Mouse (Mus musculus) kidney, postnatal 10 days (tissue): Measurements from ENCODE around the gene Ubac2.

Experiments
- DNase-seq: peaks from one replicate; pipeline ENCODE4 v3.0.0; 2021; ENCODE audit warnings: mixed read lengths

The Ubac2 gene

DNA sequence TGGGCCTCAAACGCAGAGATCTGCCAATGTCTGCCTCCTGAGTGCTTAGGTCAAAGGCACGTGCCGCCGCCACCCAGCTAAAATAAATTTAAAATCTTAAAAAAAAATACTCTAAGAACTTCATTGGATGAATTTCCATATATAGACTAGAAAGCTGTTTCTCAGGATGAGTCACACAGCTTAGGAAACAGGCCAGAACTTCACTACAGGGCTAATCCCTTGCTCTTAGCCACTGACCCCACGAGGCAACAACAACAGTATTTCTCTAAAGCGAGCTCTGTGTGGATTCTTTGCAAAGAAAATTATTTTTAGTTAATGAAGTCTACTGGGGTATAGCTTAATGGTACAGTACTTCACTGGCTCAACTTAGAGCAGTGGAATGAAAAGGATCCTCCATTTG, 183.0 kb downstream of the Ubac2 start:
- no peak for DNase-seq

DNA sequence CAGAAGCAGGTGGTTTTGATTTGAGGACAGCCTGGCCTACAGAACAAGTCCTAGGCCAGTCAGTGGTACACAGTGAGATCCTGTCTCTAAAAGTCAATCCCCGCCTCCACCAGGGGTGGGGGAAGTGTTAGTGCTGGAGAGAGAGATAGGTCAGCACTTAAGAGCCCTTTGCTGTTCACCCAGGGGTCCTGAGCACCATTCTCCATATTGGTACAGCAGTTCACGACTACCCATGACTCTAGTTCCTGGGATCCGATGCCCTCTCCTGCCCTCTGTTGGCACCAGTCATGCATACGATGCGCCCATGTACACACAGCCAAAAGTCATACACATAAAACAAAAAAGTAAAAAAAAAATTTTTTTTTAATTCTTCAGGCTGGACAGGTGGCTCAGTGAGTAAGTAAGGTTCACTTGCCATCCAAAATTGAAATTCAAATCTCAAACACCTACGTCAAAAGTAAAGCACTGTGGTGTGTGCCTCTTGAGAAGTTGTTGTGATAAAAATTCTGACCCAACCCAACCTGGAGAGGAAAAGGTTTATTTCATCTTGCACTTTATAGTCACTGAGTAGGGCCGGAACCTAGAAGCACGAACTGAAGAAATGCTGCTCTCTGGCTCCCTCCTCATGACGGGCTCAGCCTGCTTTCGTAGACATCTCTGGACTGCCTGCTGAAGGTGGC, 184.1 kb downstream of the Ubac2 start:
- no peak for DNase-seq

DNA sequence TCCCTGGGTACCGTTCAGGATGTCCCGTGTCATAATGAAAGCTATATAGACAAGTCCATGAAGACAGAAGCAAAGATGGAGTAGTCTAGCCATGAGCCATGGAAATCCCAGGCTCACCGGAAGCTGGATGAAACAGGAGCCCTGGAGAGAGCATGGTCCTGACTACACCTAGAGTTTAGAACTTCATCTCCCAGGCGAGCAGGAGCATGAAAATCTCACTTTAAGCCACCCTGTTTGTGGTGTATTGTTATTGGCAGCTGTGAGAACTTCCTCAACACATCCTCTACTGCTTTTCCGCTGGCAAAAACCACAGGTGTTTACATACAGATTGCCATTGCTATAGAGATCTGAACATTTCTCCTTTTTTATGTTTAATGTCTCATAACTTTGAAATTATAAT, 185.2 kb downstream of the Ubac2 start:
- no peak for DNase-seq

DNA sequence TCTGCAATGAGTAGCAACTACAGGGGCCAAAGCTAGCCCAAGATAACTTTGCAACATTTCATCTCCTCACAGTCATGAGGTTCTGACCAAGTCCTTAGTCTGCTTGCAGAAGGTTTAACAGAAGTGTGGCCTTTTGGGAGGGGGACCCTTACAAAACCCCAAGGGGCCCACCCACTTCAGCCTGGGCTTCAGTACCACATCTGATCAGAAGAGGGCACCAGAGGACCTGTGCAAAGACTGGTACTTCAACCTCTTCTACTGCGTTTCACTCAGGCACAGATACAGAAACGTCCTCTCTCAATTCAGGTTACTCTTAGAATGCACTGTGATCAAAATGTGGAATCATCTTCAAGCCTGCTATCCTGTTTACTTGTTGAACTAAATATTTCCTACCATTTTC, 186.1 kb downstream of the Ubac2 start:
- peak; percentile 83 for DNase-seq

DNA sequence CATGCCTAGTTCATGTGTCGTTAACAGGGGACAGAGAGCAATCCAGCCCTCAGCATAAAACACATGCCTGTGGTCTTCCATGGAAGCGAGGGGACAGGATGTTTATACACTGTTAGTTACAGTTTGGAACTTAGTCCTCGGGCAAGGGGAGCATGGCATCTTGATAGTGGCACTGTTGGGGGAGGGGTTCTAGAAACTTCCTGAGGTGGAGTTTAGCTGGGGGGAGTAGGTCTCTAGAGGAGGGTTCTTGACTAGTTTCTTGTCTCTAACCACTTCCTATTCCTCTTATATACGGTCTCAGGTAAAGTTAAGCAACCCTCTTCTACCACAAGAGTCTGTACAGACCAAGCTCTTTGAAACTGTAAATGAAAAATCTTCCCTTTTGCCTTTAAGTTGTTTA, 187.8 kb downstream of the Ubac2 start:
- DNase-seq, result no peak

DNA sequence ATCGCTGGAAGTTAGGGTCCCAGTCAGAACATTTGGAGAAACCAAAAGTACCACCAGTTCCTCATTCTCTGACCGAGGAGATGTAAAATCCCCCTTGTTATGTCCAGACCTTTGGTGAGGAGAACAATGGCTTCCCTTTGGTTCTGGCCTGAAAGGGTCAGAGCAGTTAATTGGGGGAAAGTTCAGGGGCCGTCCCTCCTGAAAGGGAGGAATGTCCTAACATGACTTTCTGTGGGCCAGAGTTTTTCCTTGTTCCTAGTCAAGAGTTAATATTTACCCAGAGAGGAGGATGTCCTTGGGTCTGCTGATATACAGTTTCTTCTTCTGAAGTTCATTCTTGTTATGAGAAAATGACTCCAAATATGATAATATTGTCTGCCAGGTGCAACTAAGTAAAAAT, 189.6 kb downstream of the Ubac2 start:
- DNase-seq, result peak; percentile 57

DNA sequence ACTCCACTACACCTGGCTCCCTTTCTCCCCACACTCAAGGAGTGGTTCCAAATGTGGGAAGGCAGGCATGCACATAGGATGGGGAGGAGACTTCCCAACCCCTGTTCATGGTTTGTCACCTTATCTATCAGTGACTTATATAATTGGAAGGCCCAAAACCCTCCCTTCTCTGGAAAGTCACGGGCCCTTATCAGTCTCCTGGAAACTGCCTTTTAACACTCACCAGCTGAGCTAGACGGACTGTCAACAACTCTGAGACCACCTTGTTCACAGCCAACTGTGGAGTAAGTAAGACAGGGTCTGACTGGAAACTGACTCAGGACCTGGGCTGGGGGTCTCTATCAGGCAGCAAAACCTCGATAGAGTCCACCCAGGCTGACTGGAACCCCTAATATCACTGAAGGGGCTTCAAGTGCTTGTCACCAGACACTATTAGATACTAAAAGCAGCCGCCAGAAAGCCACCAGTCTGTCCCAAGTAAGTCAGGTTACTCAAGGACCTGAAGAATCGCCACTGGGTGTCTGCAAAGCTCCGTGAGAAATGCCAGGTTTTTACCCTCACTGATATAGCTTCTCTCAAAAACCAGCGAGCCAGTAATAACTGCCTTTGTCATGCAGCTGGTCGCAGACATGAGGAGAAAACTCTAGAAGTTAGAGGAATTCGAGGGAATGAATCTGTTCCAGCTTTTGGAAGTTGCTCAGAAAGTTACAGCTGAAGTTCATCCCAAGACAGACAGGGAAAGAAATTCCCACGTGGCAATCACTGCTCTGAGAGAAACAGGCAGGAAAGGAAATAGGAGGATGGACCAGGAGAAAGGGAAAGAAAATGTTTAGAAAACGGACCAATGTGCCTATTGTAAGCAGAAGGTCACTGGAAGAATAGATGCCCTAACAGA, 190.6 kb downstream of the Ubac2 start:
- peak; percentile 39 for DNase-seq

DNA sequence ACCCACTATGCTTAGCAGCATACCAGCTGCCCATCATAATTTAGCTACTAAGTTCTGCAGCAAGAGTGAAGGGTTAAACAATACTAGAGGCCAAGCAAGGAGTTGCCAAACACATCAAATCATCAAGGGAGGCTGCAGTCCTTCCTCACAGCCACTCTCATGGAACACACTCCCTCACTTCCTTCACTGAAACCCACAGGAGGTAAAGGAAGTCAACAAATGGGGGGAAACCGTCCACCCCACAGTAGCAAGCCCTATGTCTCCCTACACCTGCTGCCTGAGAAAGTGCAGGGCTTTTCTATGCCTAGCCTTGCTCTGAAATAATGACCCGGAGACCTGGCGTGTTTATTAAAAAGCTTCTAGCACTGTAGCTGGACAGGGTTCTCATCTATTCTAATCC, 191.5 kb downstream of the Ubac2 start:
- no peak for DNase-seq
